Mouse (Mus musculus): ENCODE results near the gene Mcmbp. TPM values are rescaled to one million over a fixed set of nuclear protein-coding genes. Genes with fewer than 3 reads are reported as not detected.
"Not testable (repeated sequence)": the region's sequence is repeated elsewhere in the genome, so short reads cannot be mapped to it uniquely, and the experiment has no call there.

Mcmbp gene
- polyA plus RNA-seq, 1 experiment, result 19.0 TPM

GRCm38 (mm10) chr7:128725189-128725588 is 15.1 kb downstream of the Mcmbp start:
- DNase-seq (ENCODE audit: extremely low spot score in 1 of 2, low spot score in 1 of 2), result no peak

- peak; percentile 82 to 89 for DNase-seq (ENCODE audit: extremely low spot score in 1 of 2, low spot score in 1 of 2)
These were observed 15.5 kb downstream of the Mcmbp start for GRCm38 (mm10) chr7:128724761-128725160.

- DNase-seq (ENCODE audit: extremely low spot score in 1 of 2, low spot score in 1 of 2), result no peak
These were observed 22.3 kb downstream of the Mcmbp start for GRCm38 (mm10) chr7:128717991-128718390.

GRCm38 (mm10) chr7:128705735-128706134 is 34.6 kb downstream of the Mcmbp start:
- peak; percentile 53 to 86 for DNase-seq (ENCODE audit: extremely low spot score in 1 of 2, low spot score in 1 of 2)

GRCm38 (mm10) chr7:128699959-128700358 is 40.3 kb downstream of the Mcmbp start:
- DNase-seq (ENCODE audit: extremely low spot score in 1 of 2, low spot score in 1 of 2), result not testable (repeated sequence)

- no peak for DNase-seq (ENCODE audit: extremely low spot score in 1 of 2, low spot score in 1 of 2)
These were observed 45.4 kb downstream of the Mcmbp start for GRCm38 (mm10) chr7:128694848-128695247.

- no peak for DNase-seq (ENCODE audit: extremely low spot score in 1 of 2, low spot score in 1 of 2)
These were observed 48.1 kb downstream of the Mcmbp start for GRCm38 (mm10) chr7:128692163-128692562.

- DNase-seq (ENCODE audit: extremely low spot score in 1 of 2, low spot score in 1 of 2), result peak; percentile 86 to 92
These were observed 49.5 kb downstream of the Mcmbp start for GRCm38 (mm10) chr7:128690796-128691195.

GRCm38 (mm10) chr7:128690070-128690469 is 50.2 kb downstream of the Mcmbp start:
- DNase-seq (ENCODE audit: extremely low spot score in 1 of 2, low spot score in 1 of 2), result peak; percentile 89 to 99

- no peak for DNase-seq (ENCODE audit: extremely low spot score in 1 of 2, low spot score in 1 of 2)
These were observed 50.9 kb downstream of the Mcmbp start for GRCm38 (mm10) chr7:128689347-128689746.

- peak; percentile 48 to 88 for DNase-seq (ENCODE audit: extremely low spot score in 1 of 2, low spot score in 1 of 2)
These were observed 52.3 kb downstream of the Mcmbp start for GRCm38 (mm10) chr7:128687821-128688564.

GRCm38 (mm10) chr7:128678546-128678945 is 61.7 kb downstream of the Mcmbp start:
- no peak for DNase-seq (ENCODE audit: extremely low spot score in 1 of 2, low spot score in 1 of 2)

- DNase-seq (ENCODE audit: extremely low spot score in 1 of 2, low spot score in 1 of 2), result peak in 1 of 2 experiments; percentile 43
These were observed 67.8 kb downstream of the Mcmbp start for GRCm38 (mm10) chr7:128672408-128673010.

GRCm38 (mm10) chr7:128671952-128672351 is 68.3 kb downstream of the Mcmbp start:
- peak; percentile 69 to 81 for DNase-seq (ENCODE audit: extremely low spot score in 1 of 2, low spot score in 1 of 2)

GRCm38 (mm10) chr7:128668831-128669230 is 71.5 kb downstream of the Mcmbp start:
- DNase-seq (ENCODE audit: extremely low spot score in 1 of 2, low spot score in 1 of 2), result no peak

GRCm38 (mm10) chr7:128667788-128668187 is 72.5 kb downstream of the Mcmbp start:
- no peak for DNase-seq (ENCODE audit: extremely low spot score in 1 of 2, low spot score in 1 of 2)

- DNase-seq (ENCODE audit: extremely low spot score in 1 of 2, low spot score in 1 of 2), result no peak
These were observed 75.4 kb downstream of the Mcmbp start for GRCm38 (mm10) chr7:128664861-128665377.

GRCm38 (mm10) chr7:128663906-128664305 is 76.4 kb downstream of the Mcmbp start:
- no peak for DNase-seq (ENCODE audit: extremely low spot score in 1 of 2, low spot score in 1 of 2)

GRCm38 (mm10) chr7:128656970-128657369 is 83.3 kb downstream of the Mcmbp start:
- no peak for DNase-seq (ENCODE audit: extremely low spot score in 1 of 2, low spot score in 1 of 2)
